Mouse (Mus musculus): ENCODE results near the gene Crybg1. TPM values are rescaled to one million over a fixed set of nuclear protein-coding genes. Genes with fewer than 3 reads are reported as not detected.

The Crybg1 gene
- polyA plus RNA-seq, 1 experiment from 2014 or later = 2.8 TPM

Other genes starting within 250 kb of the Crybg1 start
- gene Qrsl1, start 247.1 kb downstream of the Crybg1 start, polyA plus RNA-seq (2015; fragmentation: Nextera tagmentation; extraction: Ambion mirVana) = 21.7 and 24.2 TPM in 2 replicates
- gene Rtn4ip1, start 247.0 kb downstream of the Crybg1 start, polyA plus RNA-seq (2015; fragmentation: Nextera tagmentation; extraction: Ambion mirVana) = 10.2 and 11.5 TPM in 2 replicates
- gene Atg5, start 119.5 kb upstream of the Crybg1 start, polyA plus RNA-seq (2015; fragmentation: Nextera tagmentation; extraction: Ambion mirVana) = 49.7 and 54.7 TPM in 2 replicates